Mouse (Mus musculus) regulatory T cell (primary cell): ENCODE results near the gene Tmem189.

Experiments
- in situ Hi-C: fragments of 300-600 bp; cut with MboI, MseI; formaldehyde crosslinking; loops from one replicate; pipeline ENCODE4 v1.15.1; 2025; ENCODE audit warnings: high pct_unique_total_duplicates

Tmem189 gene

GRCm38 (mm10) chr2:167701472-167701871 lies 11.8 kb upstream of the Tmem189 start:
- in situ Hi-C loops, result no loop called here

GRCm38 (mm10) chr2:167700018-167700417 lies 10.4 kb upstream of the Tmem189 start:
- in situ Hi-C loops, result no loop called here

- in situ Hi-C loops, result no loop called here
These were observed 8.3 kb upstream of the Tmem189 start for GRCm38 (mm10) chr2:167697902-167698301.

- in situ Hi-C loops, result no loop called here
These were observed 6.5 kb upstream of the Tmem189 start for GRCm38 (mm10) chr2:167696143-167696542.

- in situ Hi-C loops, result no loop called here
These were observed 5.9 kb upstream of the Tmem189 start for GRCm38 (mm10) chr2:167695491-167695890.

GRCm38 (mm10) chr2:167694963-167695362 lies 5.3 kb upstream of the Tmem189 start:
- in situ Hi-C loops, result no loop called here

- in situ Hi-C loops, result no loop called here
These were observed 4.6 kb upstream of the Tmem189 start for GRCm38 (mm10) chr2:167694244-167694643.

- in situ Hi-C loops, result no loop called here
These were observed 3.9 kb upstream of the Tmem189 start for GRCm38 (mm10) chr2:167693540-167693939.

- in situ Hi-C loops, result no loop called here
These were observed 3.2 kb upstream of the Tmem189 start for GRCm38 (mm10) chr2:167692831-167693230.

- in situ Hi-C loops, result no loop called here
These were observed 2.4 kb upstream of the Tmem189 start for GRCm38 (mm10) chr2:167691871-167692661.

GRCm38 (mm10) chr2:167691410-167691809 lies 1.8 kb upstream of the Tmem189 start:
- in situ Hi-C loops, result no loop called here

- in situ Hi-C loops, result no loop called here
These were observed 1.3 kb upstream of the Tmem189 start for GRCm38 (mm10) chr2:167690962-167691311.

- in situ Hi-C loops, result no loop called here
These were observed 768 bp upstream of the Tmem189 start for GRCm38 (mm10) chr2:167690219-167690961.

GRCm38 (mm10) chr2:167688498-167689451 lies 847 bp downstream of the Tmem189 start, which contains the start of gene Cebpb:
Gene Cebpb (plus strand): TSS chr2:167688915.
- in situ Hi-C loops, result loop anchor here (5.0 kb wide), 1 partner anchor 209 kb away; no protein-coding TSS in a partner anchor

GRCm38 (mm10) chr2:167688126-167688497 lies 1.5 kb downstream of the Tmem189 start:
- in situ Hi-C loops, result loop anchor here (5.0 kb wide), 1 partner anchor 209 kb away; no protein-coding TSS in a partner anchor

GRCm38 (mm10) chr2:167687651-167688101 lies 1.9 kb downstream of the Tmem189 start:
- in situ Hi-C loops, result loop anchor here (5.0 kb wide), 1 partner anchor 210 kb away; no protein-coding TSS in a partner anchor

- in situ Hi-C loops, result loop anchor here (5.0 kb wide), 1 partner anchor 210 kb away; no protein-coding TSS in a partner anchor
These were observed 2.4 kb downstream of the Tmem189 start for GRCm38 (mm10) chr2:167687250-167687586.

- in situ Hi-C loops, result loop anchor here (5.0 kb wide), 1 partner anchor 211 kb away; no protein-coding TSS in a partner anchor
These were observed 3.0 kb downstream of the Tmem189 start for GRCm38 (mm10) chr2:167686382-167687249.

- in situ Hi-C loops, result loop anchor here (5.0 kb wide), 1 partner anchor 211 kb away; no protein-coding TSS in a partner anchor
These were observed 3.8 kb downstream of the Tmem189 start for GRCm38 (mm10) chr2:167685865-167686264.

- in situ Hi-C loops, result loop anchor here (5.0 kb wide), 1 partner anchor 212 kb away; no protein-coding TSS in a partner anchor
These were observed 4.5 kb downstream of the Tmem189 start for GRCm38 (mm10) chr2:167685137-167685536.
